Mouse (Mus musculus) heart, postnatal 25 days (tissue): ENCODE results near the gene Scgb3a1. TPM values are rescaled to one million over a fixed set of nuclear protein-coding genes. Genes with fewer than 3 reads are reported as not detected.

Experiments
- DNase-seq: peaks from one replicate; pipeline ENCODE4 v3.0.0; 2022; ENCODE audit warnings: low spot score
- intact Hi-C: fragments of 180-260 bp; cut with DNase I; formaldehyde crosslinking; loops from one replicate; pipeline ENCODE4 v1.15.1; 2025
- total RNA-seq, 2 experiments: library from RNA; stranded (reverse); gene quantifications; 2 replicates each; pipeline ENCODE4 v1.2.3; 2021

The Scgb3a1 gene
- total RNA-seq, 2 experiments from 2014 or later: 1.2 to 1.4 TPM

DNA sequence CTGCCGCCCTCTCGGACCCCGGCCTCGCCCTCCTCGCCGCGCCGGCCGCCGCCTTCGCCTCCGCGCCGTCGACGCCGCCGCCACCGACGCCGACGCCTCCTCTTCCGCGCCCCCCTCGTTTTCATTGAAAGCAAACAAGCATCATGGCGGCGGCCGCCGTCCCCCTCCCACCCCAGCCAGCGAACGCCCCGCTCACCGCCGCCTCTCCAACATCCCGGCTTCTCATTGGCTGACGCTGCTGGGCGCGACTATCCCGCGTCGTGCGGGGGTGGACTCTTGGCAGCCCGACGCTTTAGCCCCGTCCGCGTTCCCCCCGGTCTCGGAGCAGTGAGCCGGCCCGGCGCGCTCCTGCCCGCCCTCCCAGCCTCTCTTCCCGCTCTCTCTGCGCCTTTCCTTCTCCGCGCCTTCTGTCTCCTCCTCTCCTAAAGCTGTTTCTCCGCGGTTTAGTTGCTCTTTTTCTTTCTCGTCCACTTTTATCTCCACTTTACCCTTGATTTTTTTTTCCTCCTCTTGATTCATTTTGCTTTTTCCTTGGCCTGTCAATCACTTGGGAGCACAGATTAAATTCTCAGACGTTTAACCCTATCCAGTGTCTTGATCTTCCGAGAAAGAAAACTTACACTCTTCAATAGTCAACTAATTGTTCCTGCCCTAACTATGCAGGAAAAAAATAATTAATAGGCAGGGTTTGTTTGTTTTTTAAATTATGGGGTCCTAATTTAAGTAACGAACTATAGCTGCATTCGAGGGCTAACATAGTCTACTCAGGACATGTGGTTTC lies 49.3 kb downstream of the Scgb3a1 start, which contains the start of gene Cnot6:
Gene Cnot6 (minus strand): TSS at position 169 of the 781 bp plus-strand sequence.
- intact Hi-C loops: no loop called here
- peak; percentile 96 for DNase-seq

DNA sequence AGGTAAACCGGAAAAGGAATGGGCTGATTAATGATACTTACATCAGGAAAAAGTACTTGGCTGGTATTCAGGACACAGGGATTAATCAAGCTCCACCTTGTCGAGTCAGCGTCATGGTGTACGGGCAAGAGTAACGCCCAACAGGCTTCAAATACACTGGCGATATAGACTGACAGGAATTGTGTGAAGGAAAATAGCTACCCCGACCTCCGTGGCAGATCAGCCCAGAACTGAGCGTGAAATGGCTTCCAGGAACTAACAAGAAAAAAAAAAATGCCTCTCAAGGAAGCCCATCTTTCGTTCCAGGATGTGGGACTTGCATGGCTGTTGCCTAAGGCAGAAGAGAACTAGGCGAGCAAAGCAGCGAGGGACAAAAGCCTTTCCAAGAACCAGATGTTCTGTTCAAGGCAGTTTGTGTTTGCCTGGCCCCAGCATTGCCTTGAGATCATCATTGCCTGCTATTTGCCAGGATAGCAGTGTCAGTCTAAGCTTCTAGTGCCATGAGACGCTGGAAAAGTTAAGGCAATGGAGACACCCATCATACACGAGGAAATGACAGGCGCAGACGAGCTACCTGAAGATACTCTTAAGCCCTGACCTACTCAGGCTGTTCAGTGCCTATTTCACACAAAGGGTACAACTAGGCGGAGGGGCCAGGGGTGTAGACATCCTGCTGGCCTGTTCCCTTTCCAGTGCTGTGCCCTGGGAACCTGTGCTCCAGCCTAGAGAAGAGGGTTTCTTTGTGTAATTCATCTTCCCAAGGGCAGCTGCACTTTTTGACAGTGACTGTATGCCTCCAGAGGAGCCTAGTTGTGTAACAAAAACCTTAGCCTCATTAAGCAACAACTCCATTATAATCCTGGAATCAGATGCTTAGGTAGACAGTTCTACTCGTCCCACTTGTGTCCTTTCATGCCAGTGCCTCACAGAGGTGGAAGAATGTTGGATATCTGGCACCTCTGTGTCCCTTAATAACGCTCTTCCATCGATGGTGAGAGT lies 50.2 kb downstream of the Scgb3a1 start:
- peak; percentile 16 for DNase-seq
- intact Hi-C loops: no loop called here

Other genes starting within 250 kb of the Scgb3a1 start
- gene Olfr1389, start 240.5 kb upstream of the Scgb3a1 start, total RNA-seq: not detected
- gene Olfr1388, start 227.0 kb upstream of the Scgb3a1 start, total RNA-seq: under 1 TPM; 0.13 to 0.14 TPM
- gene Olfr1387, start 208.3 kb upstream of the Scgb3a1 start, total RNA-seq: under 1 TPM; 0.06 to 0.10 TPM
- gene Olfr1386, start 198.6 kb upstream of the Scgb3a1 start, total RNA-seq: not detected
- not detected for gene Olfr1385, start 174.5 kb upstream of the Scgb3a1 start, total RNA-seq
- gene Olfr1384, start 156.9 kb upstream of the Scgb3a1 start, total RNA-seq: not detected
- gene Olfr1383, start 144.0 kb upstream of the Scgb3a1 start, total RNA-seq: under 1 TPM; 0.52 to 0.59 TPM
- not detected for gene Olfr1382, start 135.4 kb upstream of the Scgb3a1 start, total RNA-seq
- gene Olfr1381, start 120.2 kb upstream of the Scgb3a1 start, total RNA-seq: not detected
- not detected for gene Olfr1380, start 106.7 kb upstream of the Scgb3a1 start, total RNA-seq
- 10 to 100 TPM; 11.2 to 11.7 TPM for gene Flt4, start 54.3 kb upstream of the Scgb3a1 start, total RNA-seq
- 10 to 100 TPM; 20.9 to 25.0 TPM for gene Cnot6, start 49.1 kb downstream of the Scgb3a1 start, total RNA-seq
- gene Gfpt2, start 130.6 kb downstream of the Scgb3a1 start, total RNA-seq: 10 to 100 TPM; 11.8 to 13.9 TPM
- gene Mapk9, start 183.1 kb downstream of the Scgb3a1 start, total RNA-seq: 10 to 100 TPM; 42.5 to 44.2 TPM
- gene Rasgef1c, start 238.2 kb downstream of the Scgb3a1 start, total RNA-seq: under 1 TPM; 0.31 to 0.42 TPM